Mouse (Mus musculus) brain, embryonic 14.5 days (tissue): ENCODE data around the gene Cd163.

Experiments
- CTCF ChIP-seq: fragments of 200-500 bp; IDR thresholded peaks from 2 replicates; pipeline ENCODE4 v1.5.1; 2012; ENCODE audit warnings: inconsistent platforms, mild to moderate bottlenecking, moderate library complexity, borderline replicate concordance; ENCODE audit not compliant: insufficient read depth, insufficient read length; ENCODE audit errors: extremely low read depth
- POLR2A ChIP-seq: fragments of 200-500 bp; IDR thresholded peaks from 2 replicates; pipeline ENCODE4 v1.6.1; 2012; ENCODE audit warnings: mild to moderate bottlenecking, inconsistent platforms, borderline replicate concordance; ENCODE audit not compliant: poor library complexity, insufficient read depth, insufficient read length, severe bottlenecking; ENCODE audit errors: extremely low read depth

GRCm38 (mm10) chr6:124345096-124345495 is 40.6 kb downstream of the Cd163 start:
- no peak for TF ChIP-seq CTCF
- TF ChIP-seq POLR2A: no peak
